Mouse (Mus musculus): ENCODE results near the gene Timmdc1.
"Not testable (repeated sequence)": the region's sequence is repeated elsewhere in the genome, so short reads cannot be mapped to it uniquely, and the experiment has no call there.

The Timmdc1 gene

GRCm38 (mm10) chr16:38496604-38497140 is 25.8 kb downstream of the Timmdc1 start:
- DNase-seq (ENCODE audit: low spot score in 2 of 2), result no peak

DNA sequence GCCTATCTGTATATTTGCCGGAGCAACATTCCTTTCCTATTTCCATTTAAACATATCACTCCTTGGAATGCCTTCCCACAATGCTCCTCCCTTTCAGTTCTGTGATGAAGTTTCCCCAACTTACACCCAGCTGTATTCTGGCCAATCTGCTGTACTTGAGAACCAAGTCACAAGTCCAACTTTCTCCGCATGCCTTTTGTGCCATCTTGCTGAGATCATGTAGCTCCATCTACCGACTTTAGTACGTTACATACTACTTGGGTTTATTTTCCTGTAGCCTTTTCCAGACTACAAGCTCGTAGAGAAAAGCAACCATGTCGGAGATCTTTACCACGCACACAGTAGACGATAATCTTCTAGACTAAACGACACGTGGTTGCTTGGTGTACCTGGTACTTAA is 28.6 kb downstream of the Timmdc1 start:
- no peak for DNase-seq (ENCODE audit: low spot score in 2 of 2)

DNA sequence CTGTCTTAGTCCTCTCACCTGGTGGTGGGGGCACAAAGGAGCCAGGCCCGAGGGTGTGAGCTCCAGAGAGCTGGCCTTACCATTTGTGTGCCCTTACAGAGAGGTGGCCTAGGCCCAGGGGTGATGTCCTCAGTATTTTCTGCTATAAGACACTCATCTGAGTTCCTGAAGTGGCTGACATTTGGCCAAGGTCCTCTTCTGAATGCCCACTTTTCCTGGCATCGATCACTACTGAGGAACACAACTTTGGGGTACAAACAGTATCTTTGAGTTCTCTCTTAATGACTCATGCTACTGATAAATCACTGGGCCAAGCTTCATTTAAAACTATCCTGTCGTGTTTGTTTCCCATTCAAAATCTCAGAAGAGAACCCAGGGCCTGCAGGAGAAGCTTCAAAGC is 29.9 kb downstream of the Timmdc1 start:
- DNase-seq (ENCODE audit: low spot score in 2 of 2), result no peak

DNA sequence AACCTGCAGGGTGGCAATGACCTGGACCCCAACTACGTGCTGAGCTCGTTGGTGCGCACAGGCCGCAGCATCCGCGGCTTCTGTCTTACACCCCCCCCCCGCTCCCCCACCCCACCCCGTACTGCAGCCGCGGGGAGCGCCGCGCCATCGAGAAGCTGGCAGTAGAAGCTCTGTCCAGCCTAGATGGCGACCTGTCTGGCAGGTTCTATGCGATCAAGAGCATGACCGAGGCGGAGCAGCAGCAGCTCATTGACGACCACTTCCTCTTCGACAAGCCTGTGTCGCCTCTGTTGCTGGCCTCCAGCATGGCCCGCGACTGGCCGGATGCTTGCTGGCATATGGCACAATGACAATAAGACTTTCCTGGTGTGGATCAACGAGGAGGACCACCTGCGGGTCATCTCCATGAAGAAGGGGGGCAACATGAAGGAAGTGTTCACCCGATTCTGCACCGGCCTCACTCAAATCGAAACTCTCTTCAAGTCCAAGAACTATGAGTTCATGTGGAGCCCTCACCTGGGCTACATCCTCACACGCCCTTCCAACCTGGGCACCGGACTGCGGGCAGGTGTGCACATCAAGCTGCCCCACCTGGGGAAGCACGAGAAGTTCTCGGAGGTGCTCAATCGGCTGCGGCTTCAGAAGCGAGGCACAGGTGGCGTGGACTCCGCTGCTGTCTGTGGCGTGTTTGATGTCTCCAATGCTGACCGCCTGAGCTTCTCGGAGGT is 38.7 kb downstream of the Timmdc1 start:
- DNase-seq (ENCODE audit: low spot score in 2 of 2), result no peak

GRCm38 (mm10) chr16:38482780-38483562 is 39.5 kb downstream of the Timmdc1 start:
- no peak for DNase-seq (ENCODE audit: low spot score in 2 of 2)

- DNase-seq (ENCODE audit: low spot score in 2 of 2), result no peak
Measured at GRCm38 (mm10) chr16:38481327-38481726, 41.1 kb downstream of the Timmdc1 start.

DNA sequence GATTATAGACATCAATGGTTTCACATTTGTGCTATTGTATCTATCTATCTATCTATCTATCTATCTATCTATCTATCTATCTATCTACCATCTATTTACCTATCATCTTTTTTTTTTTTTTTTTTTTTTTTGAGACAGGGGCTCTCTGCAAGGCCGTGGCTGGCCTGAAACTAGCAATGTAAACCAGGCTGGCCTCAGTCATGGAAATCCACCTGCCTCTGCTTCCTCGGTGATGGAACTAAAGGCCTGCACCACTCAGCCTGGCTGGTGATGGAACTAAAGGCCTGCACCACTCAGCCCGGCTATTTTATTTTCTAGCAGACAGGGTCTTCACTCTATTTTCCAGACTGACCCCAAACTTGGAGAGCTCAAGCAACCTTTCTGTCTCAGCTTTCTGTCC is 44.2 kb downstream of the Timmdc1 start:
- DNase-seq (ENCODE audit: low spot score in 2 of 2), result no peak

DNA sequence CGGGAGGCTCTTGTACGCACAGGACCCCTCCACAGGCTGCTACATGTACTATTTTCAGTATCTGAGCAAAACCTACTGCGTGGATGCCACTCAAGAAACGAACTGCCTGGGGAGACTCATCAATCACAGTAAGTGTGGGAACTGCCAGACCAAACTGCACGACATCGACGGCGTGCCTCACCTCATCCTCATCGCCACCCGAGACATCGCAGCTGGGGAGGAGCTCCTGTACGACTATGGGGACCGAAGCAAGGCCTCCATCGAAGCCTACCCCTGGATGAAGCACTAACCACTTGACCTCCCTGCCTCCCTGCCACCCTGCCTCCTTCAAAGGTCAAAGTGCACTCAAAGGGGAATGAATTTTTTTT is 45.2 kb downstream of the Timmdc1 start:
- not testable (repeated sequence) for DNase-seq (ENCODE audit: low spot score in 2 of 2)

GRCm38 (mm10) chr16:38476312-38477240 is 45.9 kb downstream of the Timmdc1 start:
- DNase-seq (ENCODE audit: low spot score in 2 of 2), result peak; percentile 31 to 58

- no peak for DNase-seq (ENCODE audit: low spot score in 2 of 2)
Measured at GRCm38 (mm10) chr16:38475681-38476311, 46.7 kb downstream of the Timmdc1 start.

GRCm38 (mm10) chr16:38474677-38475286 is 47.7 kb downstream of the Timmdc1 start:
- DNase-seq (ENCODE audit: low spot score in 2 of 2), result no peak

- DNase-seq (ENCODE audit: low spot score in 2 of 2), result no peak
Measured at GRCm38 (mm10) chr16:38473661-38474060, 48.8 kb downstream of the Timmdc1 start.

- DNase-seq (ENCODE audit: low spot score in 2 of 2), result no peak
Measured at GRCm38 (mm10) chr16:38472507-38472873, 50.0 kb downstream of the Timmdc1 start.

DNA sequence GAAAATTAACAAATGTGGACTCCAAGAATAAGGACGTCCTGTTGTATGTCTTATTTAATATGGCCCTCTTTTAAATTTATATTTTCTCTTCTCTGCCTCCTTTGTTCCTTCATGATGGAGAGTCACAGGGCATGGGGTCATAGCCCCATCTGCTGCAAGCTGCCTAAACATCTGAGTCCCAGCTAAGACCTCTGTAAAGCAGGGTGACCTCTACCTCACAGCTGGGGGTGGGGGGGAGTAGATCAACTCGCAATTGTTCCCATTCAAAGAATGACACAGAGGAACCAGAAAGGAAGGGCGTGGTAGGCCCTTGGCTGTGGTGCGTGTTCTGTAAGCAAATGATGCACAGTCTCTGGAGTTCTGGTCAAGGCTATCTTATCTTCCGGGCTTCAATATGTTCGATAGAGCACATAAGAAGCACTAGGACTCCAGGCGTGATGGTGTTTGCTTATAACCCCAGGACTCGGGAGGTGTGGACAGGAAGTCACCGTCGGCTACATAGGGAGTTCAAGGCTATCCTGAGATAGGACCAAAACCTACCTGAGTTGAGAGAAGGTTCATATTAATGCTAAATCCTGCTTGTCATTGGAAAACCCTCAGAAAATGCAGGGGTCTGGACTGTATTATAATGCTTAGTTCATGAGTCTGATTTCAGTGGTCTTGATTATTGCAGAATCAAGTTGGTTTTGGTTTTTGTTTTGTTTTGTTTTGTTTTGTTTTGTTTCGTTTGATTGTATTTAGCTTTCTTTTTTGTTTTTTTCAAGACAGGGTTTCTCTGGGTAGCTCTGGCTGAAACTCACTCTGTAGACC is 50.6 kb downstream of the Timmdc1 start:
- no peak for DNase-seq (ENCODE audit: low spot score in 2 of 2)

DNA sequence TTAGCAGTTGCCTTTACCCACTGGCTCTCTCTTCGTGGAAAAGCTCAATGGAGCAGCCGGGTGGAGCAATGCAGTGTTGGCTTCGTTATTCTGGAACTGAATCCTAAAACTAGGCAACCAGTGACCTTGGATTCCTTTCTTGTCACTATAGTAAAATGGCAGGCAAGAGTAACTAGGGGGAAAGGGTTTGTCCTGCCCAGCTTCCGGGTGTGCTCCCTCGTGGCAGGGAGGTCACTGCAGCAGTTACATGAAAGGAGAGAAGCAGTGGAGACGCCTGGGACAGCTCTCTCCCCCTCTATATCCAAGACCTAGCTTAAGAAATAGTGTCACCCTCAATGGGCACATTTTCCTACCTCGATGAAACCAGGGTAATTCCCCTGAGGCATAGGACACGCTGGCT is 53.0 kb downstream of the Timmdc1 start:
- DNase-seq (ENCODE audit: low spot score in 2 of 2), result no peak

DNA sequence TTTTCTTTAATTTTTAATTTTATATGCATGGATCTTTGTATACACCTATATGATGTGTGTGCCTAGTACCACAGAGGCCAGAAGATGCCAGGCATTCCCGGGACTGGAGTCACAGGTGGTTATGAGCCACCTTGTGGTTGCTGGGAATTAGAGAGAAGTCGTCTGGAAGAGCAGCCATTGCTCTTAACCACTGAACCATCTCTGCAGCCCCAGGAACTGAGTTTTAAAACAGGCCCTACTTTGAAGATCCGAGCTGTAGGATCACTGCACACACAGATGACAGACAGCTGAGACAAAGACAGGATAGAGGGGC is 53.8 kb downstream of the Timmdc1 start:
- no peak for DNase-seq (ENCODE audit: low spot score in 2 of 2)

- DNase-seq (ENCODE audit: low spot score in 2 of 2), result no peak
Measured at GRCm38 (mm10) chr16:38467917-38468705, 54.4 kb downstream of the Timmdc1 start.

DNA sequence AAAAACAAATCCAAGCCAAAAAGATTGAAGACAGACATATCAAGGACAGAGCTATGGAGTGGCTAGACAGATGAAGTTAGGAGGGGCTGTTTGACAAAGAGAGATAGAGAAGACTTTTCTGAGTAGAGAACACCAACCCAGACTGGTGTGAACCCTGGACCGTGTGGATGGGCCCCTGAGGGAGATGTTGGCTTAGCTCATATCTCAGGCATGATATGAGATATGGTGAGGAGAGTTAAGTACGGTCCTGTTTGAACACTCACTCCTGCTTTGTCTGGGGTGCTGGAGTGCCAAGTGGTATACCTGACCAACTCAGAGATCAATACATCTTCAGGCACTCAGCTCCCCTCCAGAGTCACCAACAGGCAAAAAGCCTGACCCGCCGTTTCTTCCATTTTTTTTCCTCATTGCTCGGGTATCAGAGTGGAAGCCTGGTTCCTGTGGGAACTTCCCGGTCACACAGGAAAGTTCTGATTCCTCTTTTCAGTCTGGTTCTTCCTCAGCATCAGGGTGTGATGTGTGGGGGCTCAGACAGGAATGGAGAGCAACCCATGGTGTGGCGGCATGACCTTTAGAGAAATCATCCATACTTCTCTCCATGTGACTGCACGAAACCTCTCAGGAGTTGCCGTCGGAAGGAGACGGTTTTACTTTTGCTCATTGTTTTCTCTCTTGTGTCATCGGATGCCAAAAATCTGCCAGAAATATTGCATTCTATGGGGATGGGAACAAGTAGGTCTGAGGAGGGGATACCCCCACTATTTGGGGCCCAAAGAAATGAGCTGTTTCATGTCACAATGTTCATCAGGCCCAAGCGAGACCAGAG is 55.2 kb downstream of the Timmdc1 start:
- no peak for DNase-seq (ENCODE audit: low spot score in 2 of 2)

GRCm38 (mm10) chr16:38466089-38466488 is 56.4 kb downstream of the Timmdc1 start:
- DNase-seq (ENCODE audit: low spot score in 2 of 2), result no peak
